Mouse (Mus musculus) neural tube, embryonic 13.5 days (tissue): ENCODE results near the gene Ensa. TPM values are rescaled to one million over a fixed set of nuclear protein-coding genes. Genes with fewer than 3 reads are reported as not detected.

ENCODE experiments used
- ATAC-seq: fragments of 200-750 bp; cut with Nextera tagmentation; 2 replicates; pipeline ENCODE4 v1.8.0; 2017; ENCODE audit warnings: low read depth, mild to moderate bottlenecking, moderate TSS enrichment, moderate library complexity
- H3K27ac ChIP-seq: fragments of 300-500 bp; sonication (generic); replicated peaks from 2 replicates; pipeline ENCODE4 v1.5.1; 2015; ENCODE audit warnings: moderate library complexity, mild to moderate bottlenecking, inconsistent platforms
- H3K27me3 ChIP-seq: fragments of 300-500 bp; sonication (generic); 2 replicates; pipeline ENCODE4 v1.6.1; 2015; ENCODE audit warnings: mild to moderate bottlenecking, inconsistent platforms
- H3K36me3 ChIP-seq: fragments of 300-500 bp; sonication (generic); 2 replicates; pipeline ENCODE4 v1.6.1; 2015; ENCODE audit warnings: mild to moderate bottlenecking, inconsistent platforms
- H3K4me1 ChIP-seq: fragments of 300-500 bp; sonication (generic); replicated peaks from 2 replicates; pipeline ENCODE4 v1.6.1; 2015; ENCODE audit warnings: inconsistent platforms
- H3K4me2 ChIP-seq: fragments of 300-500 bp; sonication (generic); 2 replicates; pipeline ENCODE4 v1.6.1; 2015; ENCODE audit warnings: inconsistent platforms, mild to moderate bottlenecking, moderate library complexity
- H3K4me3 ChIP-seq: fragments of 300-500 bp; sonication (generic); 2 replicates; pipeline ENCODE4 v1.5.1; 2015; ENCODE audit warnings: mild to moderate bottlenecking, inconsistent platforms
- H3K9ac ChIP-seq: fragments of 300-500 bp; sonication (generic); 2 replicates; pipeline ENCODE4 v1.6.1; 2015; ENCODE audit warnings: moderate library complexity, mild to moderate bottlenecking, inconsistent platforms
- H3K9me3 ChIP-seq: fragments of 300-500 bp; sonication (generic); 2 replicates; pipeline ENCODE4 v1.6.1; 2016; ENCODE audit warnings: inconsistent platforms
- WGBS: fragments of 180-500 bp; shearing (Covaris S2); methylation state at CpG from one replicate; pipeline ENCODE4 v1.1.7; 2015; 5-methylcytosine and 5-hydroxymethylcytosine counted together
- polyA plus RNA-seq: library from polyadenylated mRNA; unstranded; fragments of >200 nt; fragmentation: Nextera tagmentation; extraction: Ambion mirVana; gene quantifications from 2 replicates; pipeline ENCODE4 v1.2.1, GENCODE M21; 2015

Gene Ensa
- polyA plus RNA-seq, 1 experiment from 2014 or later = 96.1 TPM

DNA sequence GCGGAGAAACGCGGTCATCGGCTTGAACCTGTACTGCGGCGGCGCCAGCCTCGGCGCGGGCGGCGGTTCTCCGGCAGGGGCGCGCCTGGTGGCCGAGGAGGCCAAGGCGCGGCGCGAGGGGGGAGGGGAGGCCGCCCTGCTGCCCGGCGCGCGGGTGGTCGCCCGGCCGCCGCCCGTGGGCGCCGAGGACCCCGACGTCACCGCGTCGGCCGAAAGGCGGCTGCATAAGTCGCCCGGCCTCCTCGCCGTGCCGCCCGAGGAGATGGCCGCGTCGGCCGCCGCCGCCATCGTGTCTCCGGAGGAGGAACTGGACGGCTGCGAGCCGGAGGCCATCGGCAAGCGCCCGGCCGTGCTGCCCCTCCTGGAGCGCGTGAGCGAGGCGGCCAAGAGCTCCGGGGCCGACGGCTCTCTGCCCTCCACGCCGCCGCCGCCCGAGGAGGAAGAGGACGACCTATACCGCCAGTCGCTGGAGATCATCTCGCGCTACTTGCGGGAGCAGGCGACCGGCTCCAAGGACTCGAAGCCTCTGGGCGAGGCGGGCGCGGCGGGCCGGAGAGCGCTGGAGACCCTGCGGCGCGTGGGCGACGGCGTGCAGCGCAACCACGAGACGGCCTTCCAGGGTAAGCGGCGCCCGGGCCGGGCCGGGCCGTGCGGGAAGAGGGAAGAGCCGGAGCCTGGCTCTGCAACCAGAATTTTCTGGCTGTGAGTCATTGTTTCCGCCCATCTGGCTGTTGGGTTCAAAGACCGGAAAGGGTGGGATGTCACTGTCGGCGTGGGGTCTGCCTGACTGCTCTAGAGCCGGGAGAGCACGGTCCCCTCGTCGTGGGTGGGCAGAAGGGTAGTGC lies 34.3 kb downstream of the Ensa start:
- ATAC-seq = peak; percentile 72
- WGBS = under 1% methylated on average over 110 of the region's 113 CpGs
- H3K27me3 ChIP-seq = no peaks in the 10 kb centered on the region
- peak overlapping the region; percentile 99 for H3K27ac ChIP-seq
- H3K4me3 ChIP-seq = peak overlapping the region; percentile 87
- no peaks in the 10 kb centered on the region for H3K9me3 ChIP-seq
- H3K9ac ChIP-seq = peak overlapping the region; percentile 99
- H3K4me1 ChIP-seq = peaks cover 47% of the 10 kb centered on the region
- peaks cover 34% of the 10 kb centered on the region for H3K36me3 ChIP-seq
- H3K4me2 ChIP-seq = peak overlapping the region; percentile 93

DNA sequence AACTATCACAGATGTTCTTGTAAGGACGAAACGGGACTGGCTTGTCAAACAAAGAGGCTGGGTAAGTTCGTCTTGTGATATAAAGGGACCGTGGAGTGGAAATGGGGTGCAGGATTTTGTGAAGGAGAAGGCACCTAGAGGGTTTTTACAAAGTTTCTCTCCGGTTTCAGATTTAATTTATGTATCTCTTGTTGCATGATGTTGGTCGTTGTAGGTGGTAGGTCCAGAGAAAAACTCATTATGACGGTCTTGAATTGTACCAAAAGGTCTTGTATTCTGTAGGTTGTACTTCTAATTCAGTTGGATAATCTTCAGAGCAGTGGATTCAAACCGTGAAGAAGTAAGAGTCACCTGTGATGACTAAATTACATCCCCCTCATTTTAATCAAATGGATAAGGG lies 35.2 kb downstream of the Ensa start:
- peaks cover 42% of the 10 kb centered on the region for H3K36me3 ChIP-seq
- H3K9ac ChIP-seq = peak overlapping the region; percentile 99
- H3K27me3 ChIP-seq = no peaks in the 10 kb centered on the region
- H3K4me2 ChIP-seq = peak overlapping the region; percentile 93
- H3K4me1 ChIP-seq = peaks cover 54% of the 10 kb centered on the region
- 4% methylated on average over 8 of the region's 8 CpGs for WGBS
- no peaks in the 10 kb centered on the region for H3K9me3 ChIP-seq
- H3K4me3 ChIP-seq = peak overlapping the region; percentile 87
- peak overlapping the region; percentile 99 for H3K27ac ChIP-seq
- no peak for ATAC-seq

DNA sequence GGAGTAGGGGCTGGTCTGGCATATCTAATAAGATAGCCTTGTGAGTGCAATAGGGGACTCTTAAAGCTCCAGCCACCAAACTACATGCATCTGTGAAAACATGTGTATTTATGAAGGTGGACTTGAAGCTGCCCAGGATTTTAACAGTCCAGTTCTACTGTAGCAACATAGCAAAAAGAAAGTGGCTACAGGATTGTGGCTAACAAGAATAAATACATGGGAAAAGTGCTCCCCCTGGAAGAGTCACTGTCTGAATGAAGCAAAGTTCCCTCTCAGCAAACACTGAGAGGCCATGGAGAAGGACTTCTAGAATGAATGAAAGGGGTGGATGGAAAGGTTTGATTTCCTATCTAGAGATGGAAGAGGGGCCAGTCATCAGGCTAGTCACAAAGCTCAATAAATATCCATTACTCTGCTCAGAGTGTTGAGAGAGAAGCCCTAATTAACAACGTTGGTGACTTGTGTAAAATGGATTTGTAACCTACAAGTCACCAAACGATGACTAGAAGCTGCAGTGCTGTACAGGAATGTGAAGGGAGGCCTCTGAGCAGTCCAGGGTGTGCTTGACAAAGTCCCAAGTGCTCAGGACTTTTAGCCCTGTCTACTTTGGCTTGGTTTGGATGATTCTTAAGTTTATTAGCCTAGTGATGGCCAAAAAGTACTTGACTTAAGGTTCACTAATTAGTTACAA lies 36.1 kb downstream of the Ensa start:
- Histone ChIP-seq H3K36me3 (peaks cover 49% of the 10 kb centered on the region), H3K27me3 (no peaks in the 10 kb centered on the region), H3K4me1 (peaks cover 60% of the 10 kb centered on the region), H3K4me3 (peak overlapping the region; percentile 87), H3K4me2 (peak overlapping the region; percentile 93), H3K9me3 (no peaks in the 10 kb centered on the region), H3K27ac (no peak overlapping the region), H3K9ac (peak overlapping the region; percentile 99)
- ATAC-seq = no peak
- 66% methylated on average over 2 of the region's 2 CpGs for WGBS

DNA sequence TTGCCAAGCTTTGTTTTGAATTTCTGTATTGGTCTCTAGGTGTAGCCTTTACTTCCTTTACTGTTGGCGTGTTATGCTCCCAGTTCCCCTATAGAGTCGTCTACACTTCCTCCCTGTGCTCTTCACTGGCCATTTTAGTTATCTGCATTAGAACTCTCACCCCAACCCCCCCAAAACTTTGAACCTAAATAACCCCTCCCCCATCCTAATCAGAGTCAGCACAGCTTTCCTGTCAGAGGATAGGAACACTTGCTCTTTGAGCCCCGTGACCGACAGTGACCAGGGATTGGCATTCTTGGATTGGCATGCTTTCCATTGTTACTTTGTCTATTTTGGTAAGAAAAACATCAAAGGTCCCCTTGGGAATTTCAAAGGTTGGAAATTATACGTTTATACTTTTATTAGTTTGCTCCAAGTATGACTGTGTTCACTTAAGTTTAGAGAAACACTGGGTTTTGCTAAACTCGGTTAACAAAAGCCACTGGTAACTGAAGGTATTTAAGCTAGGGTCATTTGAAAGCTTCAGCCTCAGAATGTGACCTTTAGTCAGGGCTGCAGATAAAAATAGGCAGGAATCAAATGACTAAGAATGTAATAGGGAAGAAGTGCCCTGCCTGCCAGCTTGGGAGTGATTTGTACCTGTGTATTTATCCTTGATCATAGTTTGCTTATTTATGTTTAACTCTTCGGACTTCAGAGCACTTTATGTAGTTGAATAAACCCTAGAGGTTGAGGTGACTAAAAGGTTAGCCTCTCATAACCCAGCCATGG lies 37.3 kb downstream of the Ensa start:
- WGBS = 69% methylated on average over 7 of the region's 7 CpGs
- H3K27ac ChIP-seq = no peak overlapping the region
- H3K27me3 ChIP-seq = no peaks in the 10 kb centered on the region
- H3K4me2 ChIP-seq = peak overlapping the region; percentile 93
- no peaks in the 10 kb centered on the region for H3K9me3 ChIP-seq
- ATAC-seq = no peak
- H3K4me3 ChIP-seq = peak overlapping the region; percentile 4; the same call in 1 of the 2 replicates
- no peak overlapping the region for H3K9ac ChIP-seq
- peaks cover 72% of the 10 kb centered on the region for H3K4me1 ChIP-seq
- H3K36me3 ChIP-seq = peaks cover 56% of the 10 kb centered on the region

DNA sequence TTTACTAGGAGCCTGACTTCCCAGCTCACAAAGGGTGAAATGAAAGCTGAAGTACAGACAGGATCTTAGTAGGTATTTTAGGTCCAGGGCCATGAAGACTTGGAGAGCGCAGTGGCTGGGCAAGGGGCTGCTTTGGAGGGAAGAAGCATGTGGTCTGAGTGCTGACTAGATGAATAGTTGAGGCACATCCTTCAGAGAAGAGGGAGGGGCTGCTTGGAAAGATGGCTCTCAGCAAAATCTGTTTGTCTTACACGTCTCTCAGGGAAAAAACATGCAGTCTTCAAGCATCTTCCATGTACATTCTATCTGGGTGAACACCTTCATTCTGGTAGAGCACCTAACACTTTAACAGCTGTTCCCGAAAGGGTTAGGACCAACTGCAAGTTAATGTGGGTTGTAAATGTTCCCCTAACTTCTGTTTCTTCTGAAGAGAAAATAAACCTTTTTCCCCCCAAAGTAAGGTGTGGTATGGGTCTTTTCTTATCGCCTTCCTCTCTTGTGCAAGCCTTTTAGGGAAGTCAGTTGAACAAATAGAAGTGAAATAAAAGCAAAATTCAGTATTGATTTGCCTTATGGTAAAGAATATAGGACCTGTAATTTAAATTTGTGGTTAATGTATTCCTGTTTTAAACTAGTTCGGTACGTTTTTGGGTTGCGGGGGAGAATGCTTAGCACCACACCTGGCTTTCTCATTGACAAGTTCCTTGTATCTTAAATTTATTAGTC lies 38.1 kb downstream of the Ensa start:
- H3K27ac ChIP-seq = no peak overlapping the region
- no peak overlapping the region for H3K4me3 ChIP-seq
- WGBS = 81% methylated on average over 7 of the region's 7 CpGs
- H3K4me2 ChIP-seq = peak overlapping the region; percentile 93
- H3K36me3 ChIP-seq = peaks cover 56% of the 10 kb centered on the region
- no peaks in the 10 kb centered on the region for H3K9me3 ChIP-seq
- H3K9ac ChIP-seq = no peak overlapping the region
- no peaks in the 10 kb centered on the region for H3K27me3 ChIP-seq
- peaks cover 75% of the 10 kb centered on the region for H3K4me1 ChIP-seq
- ATAC-seq = no peak

DNA sequence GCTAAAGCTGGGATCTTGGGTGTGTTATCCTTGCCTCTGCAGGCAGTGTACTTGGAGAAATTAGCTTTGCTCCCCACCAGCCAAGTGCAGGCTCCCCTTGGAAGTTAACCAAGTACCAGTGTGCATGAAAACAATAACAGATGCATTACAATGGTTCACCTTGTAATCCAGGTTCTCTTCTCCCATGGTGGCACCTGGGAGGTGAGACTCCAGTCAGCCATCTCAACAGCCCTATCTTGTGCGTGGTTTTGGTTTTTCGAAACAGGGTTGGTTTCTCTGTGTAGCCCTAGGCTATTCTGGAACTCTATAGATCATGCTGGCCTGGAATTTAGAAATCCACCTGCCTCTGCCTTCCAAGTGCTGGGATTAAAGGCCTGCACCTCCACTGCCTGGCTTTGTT lies 38.7 kb downstream of the Ensa start:
- Histone ChIP-seq H3K9me3 (no peaks in the 10 kb centered on the region), H3K4me1 (peaks cover 78% of the 10 kb centered on the region), H3K27ac (no peak overlapping the region), H3K4me2 (no peak overlapping the region), H3K4me3 (no peak overlapping the region), H3K27me3 (no peaks in the 10 kb centered on the region), H3K36me3 (peaks cover 56% of the 10 kb centered on the region), H3K9ac (no peak overlapping the region)
- ATAC-seq = no peak
- 78% methylated on average over 2 of the region's 2 CpGs for WGBS

DNA sequence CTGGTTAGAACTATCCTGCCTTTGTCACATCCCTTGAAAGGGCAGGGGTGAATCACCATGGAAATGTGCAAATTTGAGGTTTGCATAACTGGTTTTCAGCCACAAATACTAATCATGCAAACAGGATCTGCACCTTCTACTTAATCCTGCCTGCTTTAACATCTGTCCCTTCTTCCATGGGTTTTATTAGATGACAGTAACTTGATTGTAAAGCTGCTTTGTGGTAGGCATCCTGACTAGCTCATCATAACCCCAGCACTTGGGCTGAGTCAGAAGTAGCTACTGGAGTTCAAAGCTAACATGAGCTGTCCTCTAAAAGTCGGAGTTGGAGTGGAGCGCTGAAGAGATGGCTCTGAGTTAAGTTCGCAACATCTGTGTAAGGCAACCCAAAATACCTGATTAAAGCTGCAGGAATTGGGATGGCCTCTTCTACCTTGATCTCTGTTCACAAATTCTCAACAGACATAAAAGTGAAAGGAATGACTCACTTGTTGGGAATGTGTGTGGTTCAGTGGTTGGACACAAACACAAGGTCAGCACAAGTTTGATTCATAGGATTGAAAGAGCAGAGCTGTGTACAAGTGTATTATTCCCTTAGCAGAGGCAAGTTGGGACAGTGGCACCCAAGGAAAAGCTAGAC lies 39.3 kb downstream of the Ensa start:
- no peak overlapping the region for H3K4me2 ChIP-seq
- no peak overlapping the region for H3K27ac ChIP-seq
- no peak overlapping the region for H3K9ac ChIP-seq
- 89% methylated on average over 3 of the region's 3 CpGs for WGBS
- H3K27me3 ChIP-seq = no peaks in the 10 kb centered on the region
- no peaks in the 10 kb centered on the region for H3K9me3 ChIP-seq
- H3K36me3 ChIP-seq = peaks cover 56% of the 10 kb centered on the region
- no peak for ATAC-seq
- no peak overlapping the region for H3K4me3 ChIP-seq
- H3K4me1 ChIP-seq = peaks cover 83% of the 10 kb centered on the region

DNA sequence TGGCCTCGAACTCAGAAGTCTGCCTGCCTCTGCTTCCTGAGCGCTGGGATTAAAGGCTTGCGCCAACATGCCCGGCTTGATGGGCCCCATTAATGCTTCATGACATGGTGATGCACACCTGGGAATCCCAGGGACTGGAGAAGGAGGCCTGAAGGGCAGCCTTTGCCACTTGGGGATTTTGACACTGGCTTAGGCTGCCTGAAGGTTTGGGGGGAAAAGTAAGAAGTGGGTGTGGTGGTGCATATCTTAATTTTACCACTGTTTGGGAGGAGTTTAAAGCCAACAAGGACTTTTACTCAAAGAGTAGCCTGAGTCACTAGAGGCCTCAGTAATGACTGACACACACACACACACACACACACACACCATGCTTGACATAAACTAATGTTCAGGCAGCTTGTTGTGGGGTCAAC lies 40.2 kb downstream of the Ensa start:
- Histone ChIP-seq H3K36me3 (peaks cover 61% of the 10 kb centered on the region), H3K4me1 (peaks cover 83% of the 10 kb centered on the region)
- WGBS = 87% methylated on average over 4 of the region's 4 CpGs

DNA sequence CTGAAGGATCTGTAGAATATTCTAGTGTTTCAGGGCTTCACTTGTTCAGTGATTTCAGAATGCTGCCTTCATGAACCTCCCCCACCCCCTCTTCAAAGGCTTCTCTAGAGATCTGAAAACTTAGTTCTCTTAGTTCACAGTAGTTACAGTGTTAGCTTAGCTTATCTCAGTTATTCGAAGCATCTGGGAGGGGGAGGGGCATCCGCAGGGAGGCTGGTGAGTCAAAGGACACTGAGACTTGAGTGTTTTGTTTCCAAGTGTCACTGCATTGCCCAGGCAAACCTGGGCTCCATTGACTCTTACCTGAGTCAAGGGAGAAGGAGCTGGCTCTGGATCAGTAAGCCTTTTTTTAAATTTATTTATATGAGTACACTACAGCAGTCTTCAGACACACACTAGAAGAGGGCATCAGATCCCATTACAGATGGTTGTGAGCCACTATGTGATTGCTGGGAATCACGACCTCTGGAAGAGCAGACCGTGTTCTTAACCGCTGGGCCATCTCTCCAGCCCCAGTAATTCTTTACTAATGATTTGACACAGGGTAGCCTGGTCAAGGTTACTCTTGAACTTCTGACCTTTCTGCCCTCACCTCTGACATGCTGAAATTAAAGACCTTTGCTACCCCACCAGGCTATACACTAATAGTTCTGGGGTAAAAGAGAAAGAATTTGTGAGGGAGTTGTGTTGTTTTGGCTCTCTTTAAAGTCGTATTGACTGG lies 41.5 kb downstream of the Ensa start:
- H3K27ac ChIP-seq = no peak overlapping the region
- H3K36me3 ChIP-seq = peaks cover 55% of the 10 kb centered on the region
- no peaks in the 10 kb centered on the region for H3K9me3 ChIP-seq
- H3K4me2 ChIP-seq = no peak overlapping the region
- H3K9ac ChIP-seq = no peak overlapping the region
- WGBS = 76% methylated on average over 6 of the region's 6 CpGs
- no peaks in the 10 kb centered on the region for H3K27me3 ChIP-seq
- ATAC-seq = no peak
- no peak overlapping the region for H3K4me3 ChIP-seq
- peaks cover 70% of the 10 kb centered on the region for H3K4me1 ChIP-seq

More for the DNA sequence above, 40.2 kb downstream of the Ensa start:
- Histone ChIP-seq H3K9me3 (no peaks in the 10 kb centered on the region), H3K9ac (no peak overlapping the region), H3K27ac (no peak overlapping the region), H3K27me3 (no peaks in the 10 kb centered on the region), H3K4me3 (no peak overlapping the region), H3K4me2 (no peak overlapping the region)
- ATAC-seq = no peak

DNA sequence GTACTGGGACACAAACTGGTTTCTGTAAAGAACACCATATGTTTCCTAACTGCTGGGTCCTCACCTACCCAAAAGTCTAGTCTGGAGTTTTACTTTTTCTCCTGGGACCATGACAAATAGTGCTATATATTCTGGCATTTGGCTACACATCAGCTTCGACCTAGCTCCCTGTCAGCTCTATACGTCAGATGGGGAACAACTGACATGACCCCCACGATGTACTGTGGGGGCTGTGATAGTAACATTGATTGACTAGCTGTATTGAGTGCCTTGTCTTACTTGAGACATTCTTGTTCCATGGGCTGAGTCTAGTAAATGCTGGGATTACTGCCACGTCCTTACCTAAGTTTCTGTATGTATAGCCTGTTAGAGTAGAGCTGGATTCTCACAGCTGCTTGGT lies 42.7 kb downstream of the Ensa start:
- ATAC-seq = 0 out of 2 replicates have a peak, but pooled peaks have one; percentile 13
- H3K9me3 ChIP-seq = no peaks in the 10 kb centered on the region
- H3K4me3 ChIP-seq = no peak overlapping the region
- peak overlapping the region; percentile 44 for H3K9ac ChIP-seq
- peak overlapping the region; percentile 82 for H3K27ac ChIP-seq
- whole genome bisulfite sequencing = 54% methylated on average over 4 of the region's 4 CpGs
- peaks cover 63% of the 10 kb centered on the region for H3K4me1 ChIP-seq
- peak overlapping the region; percentile 17 for H3K4me2 ChIP-seq
- H3K36me3 ChIP-seq = peaks cover 49% of the 10 kb centered on the region
- H3K27me3 ChIP-seq = no peaks in the 10 kb centered on the region
